Mouse (Mus musculus): ENCODE measurements around the gene Slc29a1. TPM values are rescaled to one million over a fixed set of nuclear protein-coding genes. Genes with fewer than 3 reads are reported as not detected.
A peak's percentile ranks its signal among the peaks of the same experiment; 100 is the strongest.
"Not testable (repeated sequence)": the region's sequence is repeated elsewhere in the genome, so short reads cannot be mapped to it uniquely, and the experiment has no call there.

Gene Slc29a1
- polyA plus RNA-seq, 1 experiment from 2014 or later: 83.4 TPM

DNA sequence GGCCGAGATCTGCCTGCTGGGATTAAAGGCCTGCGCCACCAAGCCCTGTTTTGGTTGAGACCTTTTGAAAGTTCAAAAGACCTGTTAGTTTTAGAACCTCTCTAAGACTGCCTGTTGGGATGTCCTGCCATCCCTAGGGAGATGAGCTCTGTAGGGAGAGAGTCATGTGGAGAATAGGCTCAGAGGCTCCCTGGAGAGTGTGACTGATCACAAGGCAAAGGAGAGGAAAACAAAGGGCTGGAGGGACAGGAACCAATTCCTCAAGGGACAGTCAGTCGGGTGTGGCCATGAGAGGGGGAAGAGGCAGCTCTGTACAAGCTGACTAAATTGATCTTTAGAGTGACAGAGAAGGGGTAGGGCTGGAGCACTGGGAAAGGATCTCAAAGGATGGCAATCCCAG lies 28.8 kb upstream of the Slc29a1 start:
- Histone ChIP-seq H3K27me3 (replicated peaks) (no peaks in the 10 kb centered on the region), H3K4me2 (no peak overlapping the region), H3K27ac (no peak overlapping the region), H3K4me1 (peaks cover 19% of the 10 kb centered on the region), H3K9ac (no peak overlapping the region), H3K36me3 (no peaks in the 10 kb centered on the region), H3K4me3 (replicated peaks) (no peak overlapping the region), H3K9me3 (no peaks in the 10 kb centered on the region)
- 48% methylated on average over 3 of the region's 3 CpGs for WGBS
- ATAC-seq (ENCODE audit: insufficient read depth, low FRiP score, low read depth): no peak

DNA sequence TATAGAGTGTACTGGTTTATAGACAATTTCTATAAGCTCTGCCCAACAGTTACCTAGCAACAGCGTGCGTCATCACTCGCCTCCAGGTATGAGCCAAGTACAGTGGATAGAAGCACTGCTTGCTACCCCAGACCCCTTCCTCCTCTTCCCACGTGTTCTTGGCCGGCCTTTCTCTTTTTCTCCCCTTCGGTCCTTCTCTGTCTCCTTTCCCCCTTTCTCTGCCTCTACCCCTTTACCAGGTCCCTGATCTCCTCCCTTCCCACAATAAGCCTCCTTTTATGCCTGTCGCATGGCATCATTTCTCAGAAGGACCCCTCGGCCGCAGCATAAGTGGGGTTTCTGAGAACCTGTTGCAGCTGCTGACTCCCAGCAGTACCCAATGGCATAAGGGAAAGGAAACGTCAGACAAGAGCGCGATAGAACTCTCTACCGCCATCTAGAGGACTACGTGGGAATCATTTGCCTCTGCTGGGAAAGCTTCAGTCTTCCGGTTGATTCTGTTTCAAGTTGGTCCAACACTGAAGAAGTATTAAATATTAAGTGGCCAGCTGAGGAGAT lies 27.2 kb upstream of the Slc29a1 start:
- ATAC-seq (ENCODE audit: insufficient read depth, low FRiP score, low read depth): 0 out of 2 replicates have a peak, but pooled peaks have one; percentile 28
- no peaks in the 10 kb centered on the region for H3K27me3 ChIP-seq (replicated peaks)
- H3K9me3 ChIP-seq: no peaks in the 10 kb centered on the region
- H3K4me3 ChIP-seq (replicated peaks): no peak overlapping the region
- peaks cover 19% of the 10 kb centered on the region for H3K4me1 ChIP-seq
- WGBS: 28% methylated on average over 15 of the region's 15 CpGs
- no peak overlapping the region for H3K9ac ChIP-seq
- no peaks in the 10 kb centered on the region for H3K36me3 ChIP-seq
- no peak overlapping the region for H3K27ac ChIP-seq
- H3K4me2 ChIP-seq: peak overlapping the region; percentile 41; the same call in 1 of the 2 replicates

DNA sequence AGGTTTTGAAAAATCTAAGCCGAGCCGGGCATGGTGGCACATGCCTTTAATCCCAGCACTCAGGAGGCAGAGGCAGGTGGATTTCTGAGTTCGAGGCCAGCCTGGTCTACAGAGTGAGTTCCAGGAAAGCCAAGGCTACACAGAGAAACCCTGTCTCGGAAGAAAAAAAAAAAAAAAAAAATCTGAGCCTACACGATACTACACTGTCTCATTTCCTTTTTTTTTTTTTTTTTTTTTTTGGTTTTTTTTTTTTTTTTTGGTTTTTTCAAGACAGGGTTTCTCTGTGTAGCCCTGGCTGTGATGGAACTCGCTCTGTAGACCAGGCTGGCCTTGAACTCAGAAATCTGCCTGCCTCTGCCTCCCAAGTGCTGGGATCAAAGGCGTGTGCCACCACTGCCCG lies 24.0 kb upstream of the Slc29a1 start:
- H3K27me3 ChIP-seq (replicated peaks); H3K36me3 ChIP-seq; ATAC-seq (ENCODE audit: insufficient read depth, low FRiP score, low read depth); H3K9ac ChIP-seq; H3K4me2 ChIP-seq; H3K9me3 ChIP-seq; H3K27ac ChIP-seq; H3K4me3 ChIP-seq (replicated peaks): not testable (repeated sequence)
- peaks cover 18% of the 10 kb centered on the region for H3K4me1 ChIP-seq
- 83% methylated on average over 8 of the region's 8 CpGs for WGBS

DNA sequence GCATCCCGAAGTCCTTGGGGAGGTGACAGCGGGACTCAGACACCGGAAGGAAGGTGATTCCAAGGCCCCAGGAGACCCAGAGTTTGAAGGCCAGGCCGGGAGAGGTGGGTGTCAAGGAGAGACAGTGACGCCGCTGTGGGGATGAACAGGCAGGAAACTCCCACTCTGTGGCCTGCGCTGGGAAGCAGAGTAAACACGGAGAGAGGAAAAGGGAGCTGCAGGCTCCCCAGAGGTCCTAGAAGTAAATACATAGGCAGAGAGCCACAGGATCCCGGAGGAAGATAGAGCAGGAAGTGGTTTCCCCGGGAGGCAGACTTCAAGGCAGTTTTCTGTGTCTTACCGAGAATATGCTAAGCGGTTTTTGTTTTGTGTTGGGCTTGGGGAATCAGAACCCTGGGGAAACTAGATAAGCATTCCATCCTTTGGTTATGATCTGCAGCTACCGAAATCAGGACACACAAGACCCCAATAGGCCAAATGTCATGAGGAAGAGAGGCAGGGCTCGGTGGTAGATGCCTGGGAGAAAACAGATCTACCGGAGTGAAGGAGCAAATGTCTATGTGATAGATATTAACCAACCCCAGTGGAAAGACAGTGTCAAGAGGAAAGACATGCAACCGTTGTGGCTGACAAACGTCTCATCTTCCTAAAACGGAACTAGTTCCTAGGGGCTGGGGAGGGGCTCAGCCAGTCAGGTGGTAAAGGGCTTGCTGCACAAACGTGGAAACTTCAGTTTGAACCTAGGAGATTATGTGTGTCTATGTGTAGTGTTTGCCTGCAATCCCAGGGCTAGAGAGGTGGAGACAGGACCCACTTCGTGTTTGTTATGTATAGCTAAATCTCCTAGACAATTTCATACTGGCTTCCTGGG lies 20.2 kb upstream of the Slc29a1 start:
- Histone ChIP-seq H3K4me3 (replicated peaks) (peak overlapping the region; percentile 24), H3K27me3 (replicated peaks) (no peaks in the 10 kb centered on the region), H3K9ac (no peak overlapping the region), H3K4me2 (peak overlapping the region; percentile 46), H3K9me3 (no peaks in the 10 kb centered on the region), H3K36me3 (no peaks in the 10 kb centered on the region), H3K4me1 (peaks cover 12% of the 10 kb centered on the region), H3K27ac (peak overlapping the region; percentile 71)
- peak; percentile 36; the same call in 1 of the 2 replicates for ATAC-seq (ENCODE audit: insufficient read depth, low FRiP score, low read depth)
- WGBS: 17% methylated on average over 20 of the region's 20 CpGs

DNA sequence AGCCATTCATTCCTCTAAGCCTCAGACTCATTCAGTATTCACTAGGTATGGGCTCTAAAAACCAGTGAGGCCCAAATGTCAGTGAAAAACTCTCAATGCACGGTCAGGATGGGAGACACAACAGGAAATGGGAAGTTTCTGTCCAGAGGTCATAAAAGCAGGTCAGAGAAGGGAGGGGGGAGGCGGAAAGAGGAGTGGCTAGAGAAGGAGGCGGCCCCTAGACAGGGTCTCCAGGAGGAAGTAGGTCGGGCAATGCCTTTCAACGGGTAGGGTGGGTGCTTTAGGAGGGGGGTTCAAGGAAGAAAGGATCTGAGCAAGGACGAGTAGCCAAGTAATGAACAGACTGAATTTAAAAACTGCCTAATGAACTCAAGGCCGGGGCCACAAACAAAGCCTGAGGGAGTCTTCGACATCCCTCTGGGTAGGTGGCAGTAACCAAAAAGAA lies 19.6 kb upstream of the Slc29a1 start:
- Histone ChIP-seq H3K4me2 (peak overlapping the region; percentile 46), H3K27ac (peak overlapping the region; percentile 71), H3K9me3 (no peaks in the 10 kb centered on the region), H3K4me3 (replicated peaks) (peak overlapping the region; percentile 24), H3K9ac (no peak overlapping the region), H3K27me3 (replicated peaks) (no peaks in the 10 kb centered on the region), H3K36me3 (no peaks in the 10 kb centered on the region), H3K4me1 (peaks cover 12% of the 10 kb centered on the region)
- 23% methylated on average over 8 of the region's 8 CpGs for WGBS
- peak; percentile 67 for ATAC-seq (ENCODE audit: insufficient read depth, low FRiP score, low read depth)

DNA sequence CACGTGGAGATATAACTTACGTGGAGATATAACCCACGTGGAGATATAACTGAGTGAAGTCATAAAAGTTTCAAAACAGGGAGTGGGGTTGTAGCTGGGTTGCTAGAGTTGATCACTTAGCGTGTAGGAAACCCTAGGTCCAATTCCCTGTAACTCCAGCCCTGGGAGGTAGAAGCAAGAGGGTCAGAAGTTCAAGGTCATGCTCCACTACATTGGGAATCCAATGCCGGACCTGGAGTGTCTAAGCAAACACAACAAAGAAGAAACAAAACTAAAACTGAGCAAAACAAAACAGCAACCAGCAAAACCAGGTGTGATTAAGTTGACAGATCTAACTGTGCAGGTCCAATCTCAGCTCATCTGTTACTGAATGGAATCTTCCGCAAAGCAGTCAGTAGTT lies 18.2 kb upstream of the Slc29a1 start:
- peaks cover 12% of the 10 kb centered on the region for H3K4me1 ChIP-seq
- H3K27me3 ChIP-seq (replicated peaks): no peaks in the 10 kb centered on the region
- no peaks in the 10 kb centered on the region for H3K36me3 ChIP-seq
- H3K9me3 ChIP-seq: no peaks in the 10 kb centered on the region
- H3K27ac ChIP-seq: no peak overlapping the region
- no peak for ATAC-seq (ENCODE audit: insufficient read depth, low FRiP score, low read depth)
- whole genome bisulfite sequencing: 84% methylated on average over 6 of the region's 6 CpGs
- no peak overlapping the region for H3K4me2 ChIP-seq
- H3K4me3 ChIP-seq (replicated peaks): no peak overlapping the region
- H3K9ac ChIP-seq: no peak overlapping the region

DNA sequence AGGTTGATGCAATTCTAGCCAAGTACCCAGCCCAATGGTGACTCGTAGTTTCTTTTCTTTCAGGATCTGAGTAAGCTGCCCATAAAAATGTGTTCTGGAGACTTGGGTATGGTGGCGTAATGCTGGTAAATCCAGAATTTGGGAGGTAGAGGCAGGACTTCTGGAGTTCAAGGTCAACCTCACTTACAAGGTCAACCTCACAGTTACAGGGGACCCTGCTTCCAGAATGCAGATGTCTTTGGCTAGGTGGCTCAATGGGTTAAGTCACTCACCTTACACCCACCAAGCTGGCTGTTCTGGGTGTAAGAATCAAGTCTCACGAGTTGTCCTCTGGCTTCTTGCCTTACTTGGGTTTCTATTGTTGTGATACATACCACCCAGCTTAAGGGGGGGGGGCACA lies 17.3 kb upstream of the Slc29a1 start:
- no peaks in the 10 kb centered on the region for H3K36me3 ChIP-seq
- no peak for ATAC-seq (ENCODE audit: insufficient read depth, low FRiP score, low read depth)
- no peaks in the 10 kb centered on the region for H3K9me3 ChIP-seq
- no peaks in the 10 kb centered on the region for H3K27me3 ChIP-seq (replicated peaks)
- H3K9ac ChIP-seq: no peak overlapping the region
- no peak overlapping the region for H3K27ac ChIP-seq
- WGBS: 83% methylated on average over 3 of the region's 3 CpGs
- H3K4me1 ChIP-seq: peaks cover 12% of the 10 kb centered on the region
- H3K4me2 ChIP-seq: no peak overlapping the region
- H3K4me3 ChIP-seq (replicated peaks): no peak overlapping the region

DNA sequence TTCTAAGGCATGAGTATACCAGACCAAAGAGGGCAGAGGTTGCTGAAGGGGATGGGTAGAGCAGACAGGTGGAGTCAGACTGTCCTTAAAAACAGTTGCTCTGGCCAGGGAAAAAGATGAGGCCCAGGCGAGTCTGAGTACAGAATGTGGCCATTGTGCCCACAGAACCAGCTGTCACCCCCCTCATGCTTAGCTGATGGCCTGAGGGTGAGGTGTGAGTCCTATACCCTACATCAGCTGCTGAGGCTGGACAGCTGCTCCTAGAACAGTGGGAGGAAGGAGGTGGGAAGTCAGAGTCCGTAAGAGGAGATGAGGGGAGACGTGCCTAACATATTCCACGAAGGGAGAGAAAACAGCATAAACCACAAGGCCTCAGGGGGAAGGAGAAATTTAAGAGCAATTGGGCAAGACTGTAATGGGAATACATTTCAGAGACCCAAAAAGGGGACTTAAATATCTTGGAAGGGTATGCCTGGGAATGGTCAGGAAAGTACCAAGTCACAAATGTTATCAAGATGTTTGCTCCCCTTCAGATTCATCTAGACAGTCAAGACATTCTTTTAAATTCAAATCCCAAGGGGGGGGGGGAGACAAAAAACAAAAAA lies 16.7 kb upstream of the Slc29a1 start:
- no peaks in the 10 kb centered on the region for H3K9me3 ChIP-seq
- no peaks in the 10 kb centered on the region for H3K27me3 ChIP-seq (replicated peaks)
- no peak for ATAC-seq (ENCODE audit: insufficient read depth, low FRiP score, low read depth)
- 45% methylated on average over 4 of the region's 4 CpGs for WGBS
- H3K4me1 ChIP-seq: peaks cover 12% of the 10 kb centered on the region
- H3K9ac ChIP-seq: no peak overlapping the region
- no peak overlapping the region for H3K4me2 ChIP-seq
- H3K36me3 ChIP-seq: no peaks in the 10 kb centered on the region
- H3K27ac ChIP-seq: no peak overlapping the region
- H3K4me3 ChIP-seq (replicated peaks): no peak overlapping the region

DNA sequence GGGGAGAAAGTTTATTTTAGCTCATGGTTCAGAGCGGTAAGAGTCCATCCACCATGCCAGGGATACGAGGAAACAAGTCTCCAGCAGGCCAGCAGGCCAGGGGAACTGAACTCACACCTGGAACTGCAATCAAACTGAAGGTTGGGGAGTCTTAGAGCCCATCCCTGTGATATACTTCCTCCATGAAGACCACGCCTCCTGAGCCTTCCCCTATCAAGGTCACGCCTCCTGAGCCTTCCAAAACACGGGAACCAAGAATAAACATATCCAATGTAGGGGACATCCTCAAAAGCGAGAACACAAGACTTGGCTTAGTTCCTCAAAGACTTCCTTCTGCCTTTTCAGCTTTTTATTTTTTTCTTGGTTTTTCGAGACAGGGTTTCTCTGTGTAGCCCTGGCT lies 13.5 kb upstream of the Slc29a1 start:
- Histone ChIP-seq H3K36me3 (no peaks in the 10 kb centered on the region), H3K27me3 (replicated peaks) (no peaks in the 10 kb centered on the region), H3K4me3 (replicated peaks) (no peak overlapping the region), H3K4me2 (no peak overlapping the region), H3K9ac (no peak overlapping the region), H3K9me3 (no peaks in the 10 kb centered on the region), H3K4me1 (peaks cover 2% of the 10 kb centered on the region; the same call in 1 of the 2 replicates), H3K27ac (no peak overlapping the region)
- WGBS: 72% methylated on average over 7 of the region's 7 CpGs
- ATAC-seq (ENCODE audit: insufficient read depth, low FRiP score, low read depth): no peak

DNA sequence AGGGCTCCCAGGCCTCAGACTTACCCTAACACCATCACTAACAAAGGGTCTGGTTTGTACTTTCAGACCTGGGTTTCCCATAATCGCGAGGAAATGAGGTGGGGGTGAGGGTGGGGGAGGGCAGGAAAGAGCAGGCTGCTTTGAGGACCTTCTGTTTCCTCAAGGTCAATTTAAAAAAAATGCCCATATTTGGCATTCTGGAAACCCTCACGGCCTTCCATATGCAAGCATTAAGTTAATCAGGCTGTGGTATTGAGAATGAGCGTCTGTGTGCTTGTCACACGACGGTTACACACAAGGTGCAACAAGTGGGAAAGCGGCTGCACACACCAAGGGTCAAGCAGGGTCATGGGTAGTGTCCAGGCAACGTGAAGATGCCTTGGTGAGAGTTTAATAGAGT lies 12.6 kb upstream of the Slc29a1 start:
- H3K36me3 ChIP-seq: no peaks in the 10 kb centered on the region
- no peak overlapping the region for H3K9ac ChIP-seq
- H3K4me2 ChIP-seq: no peak overlapping the region
- H3K4me1 ChIP-seq: peaks cover 2% of the 10 kb centered on the region; the same call in 1 of the 2 replicates
- H3K27me3 ChIP-seq (replicated peaks): no peaks in the 10 kb centered on the region
- ATAC-seq (ENCODE audit: insufficient read depth, low FRiP score, low read depth): no peak
- WGBS: 66% methylated on average over 8 of the region's 8 CpGs
- no peak overlapping the region for H3K4me3 ChIP-seq (replicated peaks)
- H3K27ac ChIP-seq: no peak overlapping the region
- H3K9me3 ChIP-seq: no peaks in the 10 kb centered on the region

DNA sequence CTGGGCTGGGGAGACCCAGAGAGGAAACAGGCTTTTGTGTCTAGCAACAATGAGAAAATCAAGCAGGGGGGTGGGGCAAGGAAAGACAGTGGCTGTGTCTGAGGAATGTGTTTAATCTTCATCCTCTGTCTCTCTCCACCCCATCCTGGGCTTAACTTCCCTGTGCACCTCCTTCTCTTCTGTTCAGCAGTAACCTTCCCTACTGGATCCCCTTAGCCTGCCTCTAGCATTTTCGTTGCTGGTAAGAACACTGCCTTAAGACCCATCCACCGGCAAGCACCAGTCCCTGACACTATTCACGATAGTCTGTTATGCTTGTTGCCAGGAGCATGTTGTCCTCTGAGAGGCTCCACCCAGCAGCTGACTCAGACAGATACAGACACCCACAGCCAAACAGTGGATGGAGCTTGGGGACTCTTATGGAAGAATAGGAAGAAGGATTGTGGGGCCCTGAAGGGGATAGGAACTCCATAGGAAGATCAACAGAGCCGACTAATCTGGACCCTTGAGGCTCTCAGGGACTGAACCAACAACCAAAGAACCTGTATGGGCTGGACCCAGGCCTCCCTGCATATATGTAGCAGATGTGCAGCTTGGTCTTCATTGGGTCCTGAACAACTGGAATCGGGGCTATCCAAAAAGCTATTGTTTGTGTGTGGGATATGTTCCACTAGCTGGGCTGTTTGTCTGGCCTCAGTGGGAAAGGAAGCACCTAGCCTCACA lies 10.9 kb upstream of the Slc29a1 start:
- Histone ChIP-seq H3K27me3 (replicated peaks) (no peaks in the 10 kb centered on the region), H3K9me3 (no peaks in the 10 kb centered on the region), H3K36me3 (no peaks in the 10 kb centered on the region), H3K4me2 (0 out of 2 replicates have a peak overlapping the region, but pooled peaks have one; percentile 6), H3K9ac (no peak overlapping the region), H3K27ac (peak overlapping the region; percentile 40; the same call in 1 of the 2 replicates), H3K4me3 (replicated peaks) (no peak overlapping the region), H3K4me1 (peaks cover 2% of the 10 kb centered on the region; the same call in 1 of the 2 replicates)
- no peak; the same call in 1 of the 2 replicates for ATAC-seq (ENCODE audit: insufficient read depth, low FRiP score, low read depth)
- 32% methylated on average over 5 of the region's 5 CpGs for WGBS

Measured in stomach, embryonic 15.5 days (tissue).